Mouse (Mus musculus) megakaryocyte-erythroid progenitor cell, adult 5 weeks (primary cell): Measurements from ENCODE around the gene Ctc1. TPM values are rescaled to one million over a fixed set of nuclear protein-coding genes. Genes with fewer than 3 reads are reported as not detected.

Experiments used
- polyA plus RNA-seq: library from polyadenylated mRNA; stranded (reverse); fragments of >175 nt; gene quantifications from 2 replicates; pipeline ENCODE4 v1.2.3, GENCODE M21; 2012

Ctc1 gene
- 104 and 110 TPM in 2 replicates for polyA plus RNA-seq

DNA sequence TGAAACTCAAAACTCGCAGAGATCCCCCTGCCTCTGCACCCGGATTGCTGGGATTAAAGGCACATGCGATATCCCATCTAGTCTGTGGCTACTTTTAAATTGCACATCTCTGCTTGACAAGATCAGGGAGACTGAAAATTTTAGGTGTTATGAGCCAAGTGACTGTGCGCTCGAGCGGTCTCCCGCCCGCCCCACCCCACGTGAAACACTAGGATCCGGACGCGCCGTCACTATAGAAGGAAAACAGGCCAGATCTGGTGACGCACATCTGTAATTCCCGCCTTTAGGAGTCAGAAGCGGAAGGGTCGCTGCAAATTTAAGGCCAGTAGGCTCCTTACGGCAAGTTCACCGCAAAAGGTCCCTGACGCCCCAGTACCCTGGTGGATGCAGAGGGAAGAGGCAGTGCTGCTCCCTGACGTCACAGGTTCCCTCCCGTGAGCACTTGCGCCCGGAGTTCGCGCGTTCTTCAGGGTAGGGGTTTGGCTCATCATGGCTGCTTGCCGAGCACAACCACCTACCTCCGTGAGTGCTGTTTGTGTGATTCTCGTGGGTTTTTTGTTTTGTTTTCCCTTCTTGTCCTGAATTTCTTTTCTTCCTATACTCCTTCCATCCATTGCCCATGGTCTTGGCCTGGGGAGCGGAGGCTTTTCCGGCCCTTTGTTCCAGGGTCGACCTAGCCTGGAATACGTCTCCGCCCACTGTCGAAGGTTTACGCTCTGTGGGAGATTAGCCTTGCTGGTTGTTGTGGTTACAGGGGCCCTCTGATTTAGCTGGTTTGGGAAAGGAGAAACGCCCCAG is at the start of gene Ctc1:
TSS of gene Ctc1 (plus strand) at position 268 of the 798 bp plus-strand sequence.

DNA sequence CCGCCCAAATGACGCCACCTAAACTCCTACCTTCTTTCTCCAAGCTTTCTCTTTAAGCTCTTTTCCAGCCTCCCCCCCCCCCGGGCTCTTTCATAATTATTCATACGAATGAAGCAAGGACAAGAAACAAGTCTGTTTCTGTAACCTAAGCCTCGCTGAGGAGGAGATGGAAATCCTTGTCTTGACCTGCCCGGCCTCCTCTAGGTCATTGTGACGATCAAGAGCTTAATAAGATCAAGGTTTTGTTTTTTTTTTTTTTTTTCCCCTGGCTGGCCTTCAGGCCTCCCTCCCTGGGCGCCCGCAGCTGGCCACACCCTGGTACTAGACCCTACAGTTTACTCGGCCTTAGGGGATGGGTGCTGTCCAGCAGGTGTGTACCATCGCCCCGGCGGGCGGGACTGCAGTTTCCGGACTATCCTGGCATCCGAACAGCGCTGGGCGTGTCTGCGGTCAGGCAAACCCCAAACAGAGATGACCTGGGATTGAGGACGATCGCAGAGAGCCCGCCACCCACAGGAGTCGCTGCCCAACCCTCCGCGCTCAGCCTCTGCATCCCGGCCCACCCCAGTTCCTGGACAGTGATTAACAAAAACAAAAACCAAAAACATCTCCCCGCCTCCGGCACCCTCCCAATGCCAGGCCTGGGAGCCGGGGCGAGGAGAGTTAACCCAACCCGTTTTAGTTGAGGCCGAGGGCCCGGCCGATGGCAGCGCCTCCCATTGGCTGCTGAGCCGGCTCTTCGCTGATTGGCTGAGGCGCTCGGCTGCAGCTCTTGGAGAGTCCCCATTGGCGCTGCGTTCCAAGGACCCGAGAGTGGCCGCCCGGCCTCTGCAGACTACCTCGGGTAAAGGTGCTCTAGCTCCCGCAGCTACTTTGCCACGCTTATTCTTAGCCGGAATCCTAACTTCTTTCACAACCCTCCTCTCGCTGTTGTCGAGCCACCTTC is 48.1 kb upstream of the Ctc1 start, which contains the start of gene Slc25a35:
TSS of gene Slc25a35 (plus strand) at position 795 of the 946 bp plus-strand sequence.

DNA sequence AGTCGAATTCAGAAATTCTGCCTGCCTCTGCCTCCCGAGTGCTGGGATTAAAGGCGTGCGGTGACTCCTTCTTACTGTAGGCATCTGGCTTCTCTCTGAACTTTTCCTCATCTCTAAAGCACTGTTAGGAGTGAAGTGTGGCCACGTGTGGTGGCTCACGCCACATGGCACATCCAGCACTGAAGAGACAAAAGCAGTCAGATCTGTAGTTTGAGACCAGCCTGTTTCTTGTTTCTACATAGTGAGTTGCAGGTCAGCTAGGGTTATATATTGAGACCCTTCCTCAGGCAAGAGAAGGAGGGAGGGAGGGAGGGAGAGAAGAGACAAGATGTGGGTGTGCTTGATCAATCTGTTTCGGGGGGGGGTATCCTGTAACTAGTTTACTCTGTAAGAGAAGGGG is 40.6 kb upstream of the Ctc1 start, which contains the start of gene Rangrf:
TSS of gene Rangrf (minus strand) at position 101 of the 400 bp plus-strand sequence.

DNA sequence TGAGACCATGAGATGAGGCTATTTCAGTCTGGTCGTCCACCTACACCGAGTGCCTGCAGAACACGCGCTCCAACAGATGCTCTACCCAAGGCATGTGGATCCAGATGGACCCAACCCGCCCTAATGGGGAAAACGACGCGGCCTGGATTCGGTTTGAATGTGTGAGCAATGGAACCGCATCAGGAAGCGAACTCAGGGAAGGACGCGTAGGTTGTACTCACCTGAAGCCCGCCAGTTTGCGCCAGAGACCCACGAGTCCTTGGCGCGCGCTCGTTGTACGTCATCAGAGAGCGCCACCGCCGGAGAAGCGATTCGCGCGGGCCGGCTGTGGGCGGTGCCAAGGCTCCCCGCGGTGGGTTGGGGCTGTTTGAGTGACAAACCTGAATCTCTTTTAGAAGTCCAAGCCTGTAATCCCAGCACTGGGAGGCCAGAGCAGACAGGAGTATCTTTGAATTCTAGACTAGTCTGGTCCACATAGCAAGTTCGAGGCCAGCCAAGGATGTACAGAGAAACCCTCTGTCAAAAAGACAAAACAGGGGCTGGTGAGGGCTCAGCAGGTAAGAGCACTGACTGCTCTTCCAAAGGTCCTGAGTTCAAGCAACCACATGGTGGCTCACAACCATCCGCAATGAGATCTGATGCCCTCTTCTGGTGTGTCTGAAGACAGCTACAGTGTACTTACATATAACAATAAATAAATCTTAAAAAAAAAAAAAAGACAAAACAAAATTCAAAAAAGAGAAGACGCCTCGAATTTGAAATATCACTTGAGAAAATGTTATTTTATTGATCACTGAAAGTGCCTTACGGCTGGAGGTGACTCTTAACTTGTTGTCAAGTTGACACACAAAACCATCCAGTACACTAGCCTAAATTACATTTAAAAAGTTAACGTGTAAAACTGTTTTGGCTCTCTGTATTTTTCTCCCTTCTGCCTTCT is 7.3 kb upstream of the Ctc1 start, which contains the start of gene Pfas:
TSS of gene Pfas (minus strand) at position 279 of the 940 bp plus-strand sequence.

DNA sequence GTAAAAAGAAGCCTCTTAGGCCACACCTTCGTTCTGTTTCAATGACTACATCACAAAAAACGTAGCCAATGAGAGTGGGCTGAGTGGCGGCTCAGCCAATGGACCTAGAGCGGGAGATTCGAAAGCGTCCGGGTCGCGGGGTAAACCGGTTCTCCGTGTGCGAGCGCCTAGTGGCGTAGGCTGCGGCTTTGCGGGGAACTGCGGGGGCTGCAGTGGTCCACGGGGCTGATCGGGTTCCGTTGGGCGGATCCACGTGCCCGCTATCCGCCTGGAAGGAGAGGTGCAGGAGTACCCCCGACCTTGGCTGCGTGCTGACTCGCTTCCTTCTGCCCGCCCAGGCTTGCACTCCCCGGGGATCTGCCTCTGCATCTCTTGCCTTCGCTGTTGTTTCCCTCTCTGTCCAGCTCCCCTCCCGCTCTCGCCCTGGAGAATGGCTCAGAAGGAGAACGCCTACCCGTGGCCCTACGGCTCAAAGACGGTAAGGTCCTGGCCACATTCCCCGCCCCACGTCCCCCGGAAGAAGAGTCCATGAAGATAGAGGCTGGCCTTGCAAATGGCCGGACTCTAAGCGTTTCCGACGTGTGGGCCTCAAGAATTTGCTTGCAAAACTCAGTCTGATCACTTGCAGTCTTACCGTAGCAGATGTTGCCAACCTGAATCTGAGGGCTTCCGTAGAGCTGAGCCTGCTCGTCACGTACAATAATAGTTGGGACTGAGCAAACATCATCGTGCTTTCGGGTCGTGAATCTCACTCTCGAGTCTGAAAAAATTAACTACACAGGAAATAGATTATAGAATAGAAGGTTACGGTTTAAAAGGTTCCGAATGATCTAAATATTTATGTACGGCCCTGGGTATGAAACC is 30.1 kb downstream of the Ctc1 start, which contains the start of gene Aurkb:
TSS of gene Aurkb (plus strand) at position 117 of the 864 bp plus-strand sequence.

DNA sequence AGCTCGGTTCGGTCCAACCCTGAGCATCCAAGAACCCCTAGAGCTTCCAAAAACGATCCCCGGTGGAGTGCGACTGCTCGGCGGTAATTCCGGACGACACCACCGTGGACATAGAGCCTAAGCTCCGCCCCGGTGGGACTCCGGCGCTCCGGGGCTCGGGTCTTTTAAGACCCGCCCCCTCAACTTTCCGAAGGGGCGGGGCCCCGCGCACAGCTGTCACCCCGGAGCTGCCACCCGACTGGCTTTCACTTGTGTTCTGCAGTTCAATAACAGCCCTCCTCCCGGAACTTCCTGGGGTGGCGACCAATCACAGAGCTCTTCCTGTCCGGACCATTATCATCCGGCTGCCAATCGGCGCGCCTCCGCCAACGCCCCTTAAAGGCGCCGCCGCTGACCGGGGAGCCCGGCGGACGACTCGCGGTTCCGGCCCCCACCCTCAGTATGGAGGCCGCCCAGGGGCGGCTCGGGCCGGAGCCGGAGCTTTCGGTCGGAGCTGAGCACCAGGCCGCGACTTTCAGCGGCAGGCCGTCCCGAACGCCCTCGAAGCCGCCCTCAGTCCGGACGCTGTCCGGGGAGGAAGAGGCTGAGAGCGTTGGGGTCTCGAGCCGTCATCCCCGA is 43.8 kb downstream of the Ctc1 start, which contains the start of gene Borcs6:
TSS of gene Borcs6 (plus strand) at position 361 of the 618 bp plus-strand sequence.

DNA sequence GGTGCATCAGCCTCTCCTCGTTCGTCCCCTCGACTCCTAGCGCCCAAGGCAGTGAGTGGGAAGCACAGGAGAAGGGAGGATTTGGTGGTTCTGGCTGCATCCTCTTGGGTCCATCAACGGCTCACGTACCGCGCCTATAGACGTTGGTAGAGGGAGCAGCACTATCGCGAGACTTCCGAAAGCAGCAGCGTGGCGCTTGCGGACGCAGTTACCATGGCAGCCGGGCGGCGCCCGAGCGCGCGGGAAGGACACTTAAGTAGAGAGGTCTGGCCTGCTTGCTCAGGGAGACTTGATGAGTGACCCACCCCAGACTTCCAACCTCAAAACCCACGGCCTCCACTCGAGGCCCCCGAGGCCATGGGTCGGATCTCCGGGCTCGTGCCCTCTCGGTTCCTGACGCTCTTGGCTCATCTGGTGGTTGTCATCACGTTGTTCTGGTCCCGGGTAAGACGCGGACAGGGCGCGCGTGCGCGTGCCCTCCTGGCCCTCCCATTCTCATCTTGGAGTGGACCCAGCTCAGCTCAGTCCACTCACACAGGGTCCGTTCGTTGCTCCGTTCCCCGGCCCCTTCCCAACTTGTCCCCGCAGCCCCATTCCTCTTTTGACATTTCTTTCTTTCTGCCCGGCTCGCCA is 55.0 kb downstream of the Ctc1 start, which contains the start of gene Tmem107:
TSS of gene Tmem107 (plus strand) at position 217 of the 633 bp plus-strand sequence.

Other genes starting within 250 kb of the Ctc1 start
- gene Ndel1, start 144.1 kb upstream of the Ctc1 start, polyA plus RNA-seq, result 45.0 and 50.0 TPM in 2 replicates
- gene Rnf222, start 127.4 kb upstream of the Ctc1 start, polyA plus RNA-seq, result 0.03 TPM in 2 replicates
- 275 and 292 TPM in 2 replicates for gene Rpl26, start 114.3 kb upstream of the Ctc1 start, polyA plus RNA-seq
- gene Odf4, start 88.8 kb upstream of the Ctc1 start, polyA plus RNA-seq, result not detected in 2 replicates
- 0.56 and 0.79 TPM in 2 replicates for gene Arhgef15, start 58.4 kb upstream of the Ctc1 start, polyA plus RNA-seq
- 2.1 TPM in 2 replicates for gene Slc25a35, start 47.8 kb upstream of the Ctc1 start, polyA plus RNA-seq
- 15.6 and 17.3 TPM in 2 replicates for gene Rangrf, start 40.7 kb upstream of the Ctc1 start, polyA plus RNA-seq
- 25.3 and 36.6 TPM in 2 replicates for gene Pfas, start 7.5 kb upstream of the Ctc1 start, polyA plus RNA-seq
- 93.3 and 166 TPM in 2 replicates for gene Aurkb, start 29.7 kb downstream of the Ctc1 start, polyA plus RNA-seq
- gene Borcs6, start 43.8 kb downstream of the Ctc1 start, polyA plus RNA-seq, result 50.1 and 51.5 TPM in 2 replicates
- 63.6 and 71.5 TPM in 2 replicates for gene Tmem107, start 54.9 kb downstream of the Ctc1 start, polyA plus RNA-seq
- gene Vamp2, start 72.6 kb downstream of the Ctc1 start, polyA plus RNA-seq, result 65.9 and 86.0 TPM in 2 replicates
- 120 and 156 TPM in 2 replicates for gene Per1, start 79.3 kb downstream of the Ctc1 start, polyA plus RNA-seq
- 2.9 and 3.1 TPM in 2 replicates for gene Hes7, start 104.5 kb downstream of the Ctc1 start, polyA plus RNA-seq
- 0.22 and 0.39 TPM in 2 replicates for gene 9130213A22Rik, start 106.7 kb downstream of the Ctc1 start, polyA plus RNA-seq
- not detected in 2 replicates for gene Aloxe3, start 110.0 kb downstream of the Ctc1 start, polyA plus RNA-seq
- gene Alox12b, start 141.1 kb downstream of the Ctc1 start, polyA plus RNA-seq, result not detected in 2 replicates
- 0.02 and 0.43 TPM in 2 replicates for gene Alox8, start 181.9 kb downstream of the Ctc1 start, polyA plus RNA-seq
- gene Gucy2e, start 221.1 kb downstream of the Ctc1 start, polyA plus RNA-seq, result 0.01 TPM in 1 of 2 replicates, not detected in the other